Mouse (Mus musculus): ENCODE data around the gene Spcs2. TPM values are rescaled to one million over a fixed set of nuclear protein-coding genes. Genes with fewer than 3 reads are reported as not detected.

Gene Spcs2
- polyA plus RNA-seq, 1 experiment from 2014 or later, result 189 TPM

DNA sequence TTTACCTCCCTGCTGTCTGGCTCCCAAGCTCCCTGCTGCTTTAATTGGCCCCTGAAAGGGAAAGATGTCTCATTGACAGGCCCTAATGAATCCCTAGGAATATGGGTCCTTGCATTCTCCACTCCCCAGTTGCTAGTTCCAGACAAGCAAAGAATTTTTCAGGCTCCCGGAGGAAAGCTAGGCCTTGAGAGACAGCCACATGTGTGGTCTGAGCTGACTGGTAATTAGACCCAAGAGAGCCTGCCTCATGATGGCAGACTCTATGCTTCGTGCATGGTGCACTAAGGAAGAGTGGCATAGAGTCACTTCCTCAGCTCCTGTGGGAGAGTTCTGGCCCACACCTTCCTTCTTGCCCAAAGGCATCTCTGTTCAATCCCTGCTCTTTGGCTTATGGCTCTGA lies 75.3 kb downstream of the Spcs2 start:
- H3K9me3 ChIP-seq (replicated peaks; ENCODE audit: control insufficient read depth, low read length), result no peaks in the 10 kb centered on the region
- H3K4me2 ChIP-seq (ENCODE audit: low read depth, low read length), result no peak overlapping the region
- no peak for ATAC-seq (ENCODE audit: low read depth)
- 44% methylated on average over 2 of the region's 2 CpGs for WGBS (ENCODE audit: insufficient replicate concordance)
- no peak overlapping the region for H3K4me3 ChIP-seq (ENCODE audit: low read depth, low read length)
- no peaks in the 10 kb centered on the region for H3K27me3 ChIP-seq (ENCODE audit: control insufficient read depth, insufficient read depth, low read depth, low read length)
- H3K36me3 ChIP-seq (ENCODE audit: control insufficient read depth, insufficient read depth), result no peaks in the 10 kb centered on the region
- no peaks in the 10 kb centered on the region for H3K4me1 ChIP-seq (ENCODE audit: control insufficient read depth, low read depth, low read length)
- H3K9ac ChIP-seq (ENCODE audit: low read depth, low read length), result no peak overlapping the region
- H3K27ac ChIP-seq (ENCODE audit: low read length), result no peak overlapping the region

Other genes starting within 250 kb of the Spcs2 start
- 0.39 and 0.47 TPM in 2 replicates for gene Tpbgl, start 236.4 kb downstream of the Spcs2 start, polyA plus RNA-seq (2015; fragmentation: Nextera tagmentation; extraction: Ambion mirVana)
- gene Slco2b1, start 152.1 kb downstream of the Spcs2 start, polyA plus RNA-seq (2015; fragmentation: Nextera tagmentation; extraction: Ambion mirVana), result 0.53 and 0.58 TPM in 2 replicates
- not detected in 2 replicates for gene Olfr520, start 133.2 kb downstream of the Spcs2 start, polyA plus RNA-seq (2015; fragmentation: Nextera tagmentation; extraction: Ambion mirVana)
- not detected in 2 replicates for gene Olfr521, start 100.0 kb downstream of the Spcs2 start, polyA plus RNA-seq (2015; fragmentation: Nextera tagmentation; extraction: Ambion mirVana)
- gene Neu3, start 35.0 kb downstream of the Spcs2 start, polyA plus RNA-seq (2015; fragmentation: Nextera tagmentation; extraction: Ambion mirVana), result 5.1 and 5.2 TPM in 2 replicates
- not detected in 2 replicates for gene Xrra1, start 4.3 kb downstream of the Spcs2 start, polyA plus RNA-seq (2015; fragmentation: Nextera tagmentation; extraction: Ambion mirVana)
- 1.4 and 1.5 TPM in 2 replicates for gene Rnf169, start 117.0 kb upstream of the Spcs2 start, polyA plus RNA-seq (2015; fragmentation: Nextera tagmentation; extraction: Ambion mirVana)
- not detected in 2 replicates for gene Chrdl2, start 142.7 kb upstream of the Spcs2 start, polyA plus RNA-seq (2015; fragmentation: Nextera tagmentation; extraction: Ambion mirVana)